Mouse (Mus musculus): Measurements from ENCODE around the gene Gm42417. TPM values are rescaled to one million over a fixed set of nuclear protein-coding genes. Genes with fewer than 3 reads are reported as not detected.

Gene Gm42417
- total RNA-seq (2022): 1,000 to 10,000 TPM in 3 of 4 experiments, 100 to 1,000 TPM in 1; 926 to 1,454 (median 1,403) TPM

GRCm38 (mm10) chr1:36539186-36539585 is at the start of gene Gm42417:
TSS of gene Gm42417 (minus strand) at chr1:36539429.
- peak; percentile 78 to 90 for DNase-seq (ENCODE audit: low spot score in 2 of 2)

GRCm38 (mm10) chr1:36587860-36588259 is 48.6 kb upstream of the Gm42417 start:
- DNase-seq (ENCODE audit: low spot score in 2 of 2): no peak

- no peak for DNase-seq (ENCODE audit: low spot score in 2 of 2)
Measured at GRCm38 (mm10) chr1:36586288-36586687, 47.1 kb upstream of the Gm42417 start.

GRCm38 (mm10) chr1:36583408-36584116 is 44.3 kb upstream of the Gm42417 start:
- DNase-seq (ENCODE audit: low spot score in 2 of 2): no peak

- no peak for DNase-seq (ENCODE audit: low spot score in 2 of 2)
Measured at GRCm38 (mm10) chr1:36582211-36582610, 43.0 kb upstream of the Gm42417 start.

GRCm38 (mm10) chr1:36581260-36581659 is 42.0 kb upstream of the Gm42417 start:
- no peak for DNase-seq (ENCODE audit: low spot score in 2 of 2)

GRCm38 (mm10) chr1:36580384-36581207 is 41.4 kb upstream of the Gm42417 start:
- no peak for DNase-seq (ENCODE audit: low spot score in 2 of 2)

GRCm38 (mm10) chr1:36579974-36580383 is 40.8 kb upstream of the Gm42417 start:
- DNase-seq (ENCODE audit: low spot score in 2 of 2): no peak

- DNase-seq (ENCODE audit: low spot score in 2 of 2): no peak
Measured at GRCm38 (mm10) chr1:36576991-36577675, 37.9 kb upstream of the Gm42417 start.

- no peak for DNase-seq (ENCODE audit: low spot score in 2 of 2)
Measured at GRCm38 (mm10) chr1:36575347-36575746, 36.1 kb upstream of the Gm42417 start.

- DNase-seq (ENCODE audit: low spot score in 2 of 2): no peak
Measured at GRCm38 (mm10) chr1:36574196-36574955, 35.1 kb upstream of the Gm42417 start.

- no peak for DNase-seq (ENCODE audit: low spot score in 2 of 2)
Measured at GRCm38 (mm10) chr1:36573524-36573923, 34.3 kb upstream of the Gm42417 start.

GRCm38 (mm10) chr1:36572709-36573108 is 33.5 kb upstream of the Gm42417 start:
- DNase-seq (ENCODE audit: low spot score in 2 of 2): peak; percentile 60 to 61

GRCm38 (mm10) chr1:36572140-36572700 is 33.0 kb upstream of the Gm42417 start:
- DNase-seq (ENCODE audit: low spot score in 2 of 2): no peak

- DNase-seq (ENCODE audit: low spot score in 2 of 2): no peak
Measured at GRCm38 (mm10) chr1:36571627-36572026, 32.4 kb upstream of the Gm42417 start.

- no peak for DNase-seq (ENCODE audit: low spot score in 2 of 2)
Measured at GRCm38 (mm10) chr1:36570320-36570719, 31.1 kb upstream of the Gm42417 start.

GRCm38 (mm10) chr1:36569694-36570276 is 30.6 kb upstream of the Gm42417 start:
- DNase-seq (ENCODE audit: low spot score in 2 of 2): no peak

- DNase-seq (ENCODE audit: low spot score in 2 of 2): no peak
Measured at GRCm38 (mm10) chr1:36568776-36569175, 29.5 kb upstream of the Gm42417 start.

- DNase-seq (ENCODE audit: low spot score in 2 of 2): no peak
Measured at GRCm38 (mm10) chr1:36567818-36568603, 28.8 kb upstream of the Gm42417 start.

- DNase-seq (ENCODE audit: low spot score in 2 of 2): no peak
Measured at GRCm38 (mm10) chr1:36566425-36566824, 27.2 kb upstream of the Gm42417 start.
